Mouse (Mus musculus) kidney, adult 2 months (tissue): Measurements from ENCODE around the gene Thumpd3. TPM values are rescaled to one million over a fixed set of nuclear protein-coding genes. Genes with fewer than 3 reads are reported as not detected.

Experiments used
- DNase-seq: peaks from one replicate; pipeline ENCODE4 v3.0.0; 2021
- H3K27ac ChIP-seq: fragments of 200-500 bp; 2 replicates; pipeline ENCODE4 v1.5.1; 2012; ENCODE audit warnings: low read depth, low read length, control low read depth, inconsistent platforms; ENCODE audit not compliant: insufficient read depth
- H3K27me3 ChIP-seq: fragments of 200-500 bp; replicated peaks from 2 replicates; pipeline ENCODE4 v1.6.1; 2012; ENCODE audit warnings: mild to moderate bottlenecking, moderate library complexity, low read length, inconsistent platforms; ENCODE audit not compliant: control insufficient read depth, insufficient read depth
- H3K36me3 ChIP-seq: fragments of 200-500 bp; 2 replicates; pipeline ENCODE4 v1.6.1; 2012; ENCODE audit warnings: mild to moderate bottlenecking, moderate library complexity, low read length, inconsistent platforms; ENCODE audit not compliant: control insufficient read depth, insufficient read depth
- H3K4me1 ChIP-seq: fragments of 200-500 bp; 2 replicates; pipeline ENCODE4 v1.6.1; 2011; ENCODE audit warnings: low read length; ENCODE audit not compliant: control insufficient read depth, insufficient read depth
- H3K4me3 ChIP-seq: fragments of 200-500 bp; 2 replicates; pipeline ENCODE4 v1.5.1; 2011; ENCODE audit warnings: mild to moderate bottlenecking, low read depth, low read length, control low read depth; ENCODE audit not compliant: insufficient read depth
- CTCF ChIP-seq: fragments of 200-500 bp; conservative IDR thresholded peaks from 2 replicates; pipeline ENCODE4 v1.5.1; 2011; ENCODE audit warnings: low read depth, mild to moderate bottlenecking, control low read depth, low read length, moderate library complexity, mixed read lengths; ENCODE audit not compliant: insufficient read depth, insufficient read length
- POLR2A ChIP-seq: fragments of 200-500 bp; IDR thresholded peaks from one replicate; pipeline ENCODE4 v1.6.1; 2011; ENCODE audit warnings: low read depth, low read length, control low read depth
- WGBS: fragments of 180-500 bp; shearing (Covaris S2); methylation state at CpG from one replicate; pipeline ENCODE4 v1.1.7; 2018; 5-methylcytosine and 5-hydroxymethylcytosine counted together
- polyA plus RNA-seq: library from polyadenylated mRNA; depleted of rRNA; stranded (reverse); fragments of >200 nt; gene quantifications from 2 replicates; pipeline ENCODE4 v1.2.3, GENCODE M21; 2012

Thumpd3 gene
- polyA plus RNA-seq, 1 experiment: 9.3 TPM

DNA sequence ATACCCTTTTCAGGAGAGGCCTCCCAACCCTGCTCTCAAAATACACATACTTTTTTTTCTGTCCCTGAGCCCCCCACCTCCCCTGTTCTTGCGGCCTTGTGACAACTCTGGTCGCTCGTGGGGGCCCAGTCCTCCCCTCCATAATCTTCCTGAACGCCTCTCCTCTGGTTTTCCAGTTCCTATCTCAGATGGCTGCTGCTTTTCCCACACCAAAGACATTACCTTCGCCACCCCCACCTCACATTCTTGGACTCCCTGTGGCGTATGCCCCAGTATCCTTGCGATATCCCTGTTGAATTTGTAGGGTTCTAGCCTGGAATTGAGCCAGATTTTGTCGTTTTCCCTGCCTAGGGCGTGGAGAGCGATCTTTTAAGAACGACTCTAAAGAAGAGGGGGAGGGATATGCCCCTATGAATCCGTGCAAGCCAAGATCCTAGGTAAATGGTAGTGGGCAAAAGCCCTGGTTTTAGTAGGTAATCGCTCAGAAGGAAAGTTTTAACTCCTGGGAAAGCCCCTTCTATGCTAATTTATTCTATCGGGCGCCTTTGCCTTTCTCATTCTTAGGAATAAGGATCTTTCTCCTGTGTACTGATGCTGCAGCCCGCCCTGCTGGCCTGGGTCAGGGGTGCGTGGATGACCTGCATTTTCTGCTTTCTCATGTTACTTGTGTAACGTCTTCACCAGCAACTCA lies 32.2 kb downstream of the Thumpd3 start:
- WGBS: under 1% methylated on average over 18 of the region's 18 CpGs

GRCm38 (mm10) chr6:113079492-113079891 lies 33.5 kb downstream of the Thumpd3 start:
- peak overlapping the region; percentile 15 for H3K4me3 ChIP-seq
- H3K27ac ChIP-seq: 0 out of 2 replicates have a peak overlapping the region, but pooled peaks have one; percentile 46
- H3K27me3 ChIP-seq: no peaks in the 10 kb centered on the region
- H3K36me3 ChIP-seq: no peaks in the 10 kb centered on the region
- H3K4me1 ChIP-seq: peaks cover 12% of the 10 kb centered on the region
- no peak for TF ChIP-seq POLR2A
- no peak for TF ChIP-seq CTCF
- WGBS: 3% methylated on average over 3 of the region's 3 CpGs
- peak; percentile 29 for DNase-seq

More for the DNA sequence above, 32.2 kb downstream of the Thumpd3 start:
- peak; percentile 38 for DNase-seq
- H3K27me3 ChIP-seq: no peaks in the 10 kb centered on the region
- H3K36me3 ChIP-seq: no peaks in the 10 kb centered on the region
- H3K4me3 ChIP-seq: peak overlapping the region; percentile 99
- peaks cover 12% of the 10 kb centered on the region for H3K4me1 ChIP-seq
- peak overlapping the region; percentile 98 for H3K27ac ChIP-seq
- TF ChIP-seq CTCF (0 out of 2 replicates have a peak, but pooled peaks have one; percentile 7), POLR2A (no peak)

DNA sequence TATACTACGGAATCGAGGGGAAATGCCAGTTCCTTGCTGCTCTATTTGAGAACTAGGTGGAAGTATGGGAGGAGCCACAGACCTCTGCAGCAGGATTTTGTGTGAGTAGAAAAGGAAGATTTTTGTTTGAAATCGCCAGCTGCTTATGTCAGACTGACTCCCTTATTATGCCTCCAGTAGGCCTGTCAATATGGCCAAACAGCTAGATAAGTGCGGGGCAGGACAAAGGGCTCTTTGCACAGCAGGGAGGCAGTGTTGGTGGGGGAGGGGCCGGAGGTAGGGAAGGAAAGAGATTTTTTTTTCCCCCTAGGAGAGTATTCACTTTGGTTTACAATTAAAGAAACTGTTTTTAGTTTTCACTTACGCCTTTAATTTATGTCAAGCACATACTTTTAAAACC lies 36.2 kb downstream of the Thumpd3 start:
- WGBS: 12% methylated on average over 6 of the region's 6 CpGs
- Histone ChIP-seq H3K27ac (peak overlapping the region; percentile 41; the same call in 1 of the 2 replicates), H3K36me3 (no peaks in the 10 kb centered on the region), H3K4me1 (peaks cover 12% of the 10 kb centered on the region), H3K4me3 (no peak overlapping the region), H3K27me3 (no peaks in the 10 kb centered on the region)
- peak; percentile 31 for DNase-seq
- TF ChIP-seq POLR2A (no peak), CTCF (no peak)

DNA sequence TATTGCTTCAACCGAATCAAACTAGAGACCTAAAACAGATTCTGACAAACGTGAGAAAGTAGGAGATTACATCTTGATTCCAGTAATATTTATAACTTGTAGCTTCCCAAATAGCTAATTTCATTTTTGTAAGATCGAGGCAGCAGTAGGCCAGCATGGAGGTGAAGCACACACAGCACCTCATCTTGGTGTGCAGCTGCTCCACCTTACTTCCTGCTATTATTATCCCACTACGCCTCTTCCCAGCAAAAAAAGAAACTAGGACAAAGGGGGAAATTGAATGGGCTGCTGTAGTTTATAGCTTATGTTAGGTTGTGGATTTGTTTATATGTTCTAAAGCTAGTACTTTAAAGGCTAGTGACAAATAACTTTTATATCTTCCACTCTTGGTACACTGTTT lies 38.6 kb downstream of the Thumpd3 start:
- no peak overlapping the region for H3K4me3 ChIP-seq
- DNase-seq: no peak
- no peaks in the 10 kb centered on the region for H3K36me3 ChIP-seq
- WGBS: 29% methylated on average over 4 of the region's 4 CpGs
- no peaks in the 10 kb centered on the region for H3K27me3 ChIP-seq
- peaks cover 9% of the 10 kb centered on the region for H3K4me1 ChIP-seq
- TF ChIP-seq POLR2A: no peak
- TF ChIP-seq CTCF: no peak
- H3K27ac ChIP-seq: no peak overlapping the region

DNA sequence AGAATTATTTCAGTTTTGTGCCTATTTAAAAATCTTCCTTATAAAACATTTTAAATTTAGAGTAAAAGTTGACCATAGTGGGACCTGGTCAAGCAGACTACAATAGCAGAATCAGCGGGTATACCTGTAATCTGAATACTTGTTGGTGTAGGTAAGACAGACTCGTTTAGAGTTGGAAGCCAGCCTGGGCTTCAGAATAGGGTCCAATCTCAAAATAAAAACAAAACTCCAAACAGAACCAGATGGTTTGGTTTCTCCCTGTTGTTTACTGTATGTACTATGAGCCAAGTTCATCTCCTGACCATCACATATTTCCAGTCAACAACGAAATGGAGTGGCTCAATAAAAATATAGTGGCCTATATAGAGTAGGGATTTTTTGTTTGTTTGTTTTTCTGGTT lies 47.2 kb downstream of the Thumpd3 start:
- no peaks in the 10 kb centered on the region; the same call in 1 of the 2 replicates for H3K4me1 ChIP-seq
- TF ChIP-seq CTCF: no peak
- TF ChIP-seq POLR2A: no peak
- H3K4me3 ChIP-seq: no peak overlapping the region
- 65% methylated on average over 3 of the region's 3 CpGs for WGBS
- no peaks in the 10 kb centered on the region for H3K27me3 ChIP-seq
- DNase-seq: no peak
- H3K27ac ChIP-seq: no peak overlapping the region
- H3K36me3 ChIP-seq: no peaks in the 10 kb centered on the region

DNA sequence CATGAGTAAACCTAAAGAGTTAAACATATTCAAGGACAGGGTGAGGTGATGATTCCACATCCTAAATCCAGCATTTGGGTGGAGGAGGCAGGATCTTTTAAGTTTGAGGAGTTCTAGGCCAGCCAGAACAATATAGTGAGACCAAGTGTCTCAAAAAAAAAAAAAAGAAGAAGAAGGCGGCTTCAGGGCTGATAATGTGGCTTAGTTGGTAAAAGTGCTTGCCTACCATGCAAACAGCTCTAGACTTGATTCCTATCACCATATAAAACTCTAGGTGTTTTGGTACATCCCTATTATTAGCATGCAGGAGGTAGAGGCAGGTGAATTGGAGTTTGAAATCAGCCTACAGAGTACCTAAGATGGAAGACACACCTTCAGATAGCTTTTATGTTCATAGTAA lies 49.5 kb downstream of the Thumpd3 start:
- H3K27ac ChIP-seq: no peak overlapping the region
- WGBS: 100% methylated on average over 1 of the region's 1 CpGs
- DNase-seq: no peak
- H3K4me3 ChIP-seq: no peak overlapping the region
- TF ChIP-seq POLR2A (no peak), CTCF (no peak)
- no peaks in the 10 kb centered on the region for H3K36me3 ChIP-seq
- no peaks in the 10 kb centered on the region for H3K27me3 ChIP-seq
- H3K4me1 ChIP-seq: peaks cover 6% of the 10 kb centered on the region; the same call in 1 of the 2 replicates

DNA sequence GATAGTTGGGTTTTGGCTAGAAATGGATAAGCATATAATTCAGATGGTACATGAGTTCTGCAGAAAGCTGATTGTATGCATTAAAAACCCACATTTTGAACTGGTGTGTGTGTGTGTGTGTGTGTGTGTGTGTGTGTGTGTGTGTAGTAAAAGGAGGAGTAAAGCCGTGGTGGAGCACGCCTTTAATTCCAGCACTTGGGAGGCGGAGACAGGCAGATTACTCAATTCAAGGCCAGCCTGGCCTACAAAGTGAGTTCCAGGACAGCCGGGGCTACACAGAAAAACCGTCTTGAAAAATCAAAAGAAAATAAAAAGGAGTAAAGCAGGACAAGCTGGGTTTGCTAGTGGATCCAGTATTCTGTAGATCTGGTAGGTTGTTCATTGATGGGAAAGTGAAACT lies 51.6 kb downstream of the Thumpd3 start:
- 69% methylated on average over 5 of the region's 5 CpGs for WGBS
- TF ChIP-seq CTCF (no peak), POLR2A (no peak)
- DNase-seq: no peak
- Histone ChIP-seq H3K4me1 (peaks cover 8% of the 10 kb centered on the region; the same call in 1 of the 2 replicates), H3K36me3 (no peaks in the 10 kb centered on the region), H3K4me3 (no peak overlapping the region), H3K27ac (0 out of 2 replicates have a peak overlapping the region, but pooled peaks have one; percentile 16), H3K27me3 (no peaks in the 10 kb centered on the region)
